Mouse (Mus musculus) gastrocnemius, postnatal 4 days (tissue): ENCODE results near the gene Fbxo5. TPM values are rescaled to one million over a fixed set of nuclear protein-coding genes. Genes with fewer than 3 reads are reported as not detected.
A peak's percentile ranks its signal among the peaks of the same experiment; 100 is the strongest.

Experiments used
- DNase-seq, 2 experiments: peaks; one replicate each; pipeline ENCODE4 v3.0.0; 2021 to 2022; ENCODE audit warnings: low spot score in 2 of 2, mixed read lengths in 2 of 2
- long read RNA-seq, 2 experiments: library from polyadenylated mRNA; stranded (forward); transcript quantifications; one replicate each; pipeline ENCODE4 v2.0.0; 2021
- total RNA-seq, 2 experiments: library from RNA; stranded (reverse); gene quantifications; 2 replicates each; pipeline ENCODE4 v1.2.3; 2021

Gene Fbxo5
- 10 to 100 TPM in 1 of 2 experiments, 1 to 10 TPM in 1; 9.9 to 10.5 TPM for total RNA-seq
- long read RNA-seq, experiment 1, transcript Fbxo5-201 (5 exons, 1,940 nt): major isoform, 15 of 16 reads
- long read RNA-seq, experiment 1, partial matches to known transcripts: 0 of 16 reads
- long read RNA-seq, experiment 1, other reads (novel, unspliced or antisense): 1 of 16 reads
- long read RNA-seq, experiment 2, transcript Fbxo5-201 (5 exons, 1,940 nt): major isoform, 12 of 16 reads
- long read RNA-seq, experiment 2, partial matches to known transcripts: 2 of 16 reads
- long read RNA-seq, experiment 2, other reads (novel, unspliced or antisense): 2 of 16 reads

- peak; percentile 96 to 98 for DNase-seq
These were observed at the start of gene Fbxo5 for GRCm38 (mm10) chr10:5805243-5805730. TSS of gene Fbxo5 (minus strand) at chr10:5805600.

DNA sequence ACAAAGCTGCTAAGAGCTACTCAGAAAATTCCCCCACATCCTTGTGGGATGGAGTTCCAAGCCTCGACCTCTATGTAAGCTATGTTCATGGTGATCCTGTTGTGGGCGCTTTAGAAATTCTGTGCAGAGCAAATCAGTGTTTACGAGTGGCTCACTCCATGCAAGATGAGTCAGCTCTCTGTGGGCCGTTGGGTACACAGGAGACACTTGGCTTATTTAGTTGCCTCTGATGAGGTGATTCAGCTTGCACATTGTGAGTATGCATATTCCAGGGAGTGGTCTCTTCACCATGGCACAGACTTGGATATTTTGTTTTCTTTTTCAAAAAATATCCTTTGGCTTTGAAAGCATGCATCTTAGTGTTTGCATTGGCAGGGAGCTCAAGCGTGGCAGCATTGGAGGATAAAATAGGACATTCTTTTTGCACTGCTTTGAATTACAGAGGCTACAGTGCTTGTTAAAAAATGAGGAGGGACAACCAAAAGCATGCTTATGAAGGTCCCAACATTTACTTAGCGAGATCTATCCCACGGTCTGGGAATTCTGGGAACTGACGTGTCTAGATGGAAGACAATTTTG is 48.0 kb upstream of the Fbxo5 start:
- no peak for DNase-seq

- DNase-seq: no peak
These were observed 41.5 kb upstream of the Fbxo5 start for GRCm38 (mm10) chr10:5846939-5847338.

DNA sequence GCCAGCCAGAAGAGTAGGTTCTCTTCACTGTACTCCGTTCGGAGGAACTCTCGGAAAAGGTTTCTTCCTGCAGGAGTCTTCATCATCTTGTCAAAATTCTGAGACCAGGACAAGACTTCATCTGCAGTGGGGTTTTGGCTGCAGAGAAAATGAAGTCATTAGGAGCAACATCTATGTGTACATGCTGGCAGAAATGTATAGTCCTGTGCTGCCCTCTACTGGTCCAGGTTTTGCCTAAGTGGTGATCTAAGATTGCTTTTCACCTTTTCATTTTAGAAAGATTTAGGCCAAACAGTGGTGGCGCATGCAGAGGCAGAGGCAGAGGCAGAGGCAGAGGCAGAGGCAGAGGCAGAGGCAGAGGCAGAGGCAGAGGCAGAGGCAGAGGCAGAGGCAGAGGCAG is 36.0 kb upstream of the Fbxo5 start:
- peak in 1 of 2 experiments; percentile 21 for DNase-seq

DNA sequence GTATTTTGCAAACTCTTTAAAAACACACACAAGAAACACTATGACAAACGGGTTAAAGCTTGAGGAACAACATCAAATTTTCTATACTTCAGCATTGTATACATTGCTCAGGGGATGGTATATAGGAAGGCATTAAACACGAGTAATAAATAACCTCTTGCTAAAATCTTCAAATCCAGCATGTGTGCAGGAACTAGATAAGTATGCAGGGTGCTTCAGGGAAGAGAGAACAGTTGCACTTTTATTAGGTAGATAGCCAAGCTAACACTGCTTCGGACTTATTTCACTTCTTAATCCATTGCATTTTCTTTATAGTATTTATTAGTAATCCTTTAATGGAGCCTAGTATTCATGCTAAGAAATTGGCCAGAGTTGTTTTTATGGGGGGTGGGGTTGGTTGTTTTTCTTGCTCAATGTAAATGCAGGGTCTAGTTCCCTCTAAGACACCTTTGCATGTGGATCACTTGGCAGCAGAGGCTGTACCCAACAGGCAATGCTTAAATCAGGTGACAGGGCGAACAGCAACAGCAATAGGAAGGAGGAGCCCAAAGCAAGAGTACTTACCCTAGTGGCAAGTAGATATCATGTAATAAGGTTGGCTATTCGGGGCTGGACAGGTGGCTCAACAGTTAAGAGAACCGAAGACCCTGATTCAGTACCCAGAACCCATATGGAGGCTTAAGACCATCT is 21.1 kb upstream of the Fbxo5 start:
- DNase-seq: no peak

- DNase-seq: peak in 1 of 2 experiments; percentile 14
These were observed 19.4 kb upstream of the Fbxo5 start for GRCm38 (mm10) chr10:5824779-5825178.

- DNase-seq: peak; percentile 92 to 97
These were observed 18.5 kb upstream of the Fbxo5 start, which contains the start of gene Mtrf1l for GRCm38 (mm10) chr10:5823740-5824491. TSS of gene Mtrf1l (minus strand) at chr10:5823910.

GRCm38 (mm10) chr10:5823291-5823739 is 17.9 kb upstream of the Fbxo5 start:
- DNase-seq: no peak

- DNase-seq: no peak
These were observed 13.4 kb upstream of the Fbxo5 start for GRCm38 (mm10) chr10:5818772-5819171.

- no peak for DNase-seq
These were observed 10.6 kb upstream of the Fbxo5 start for GRCm38 (mm10) chr10:5815968-5816367.

DNA sequence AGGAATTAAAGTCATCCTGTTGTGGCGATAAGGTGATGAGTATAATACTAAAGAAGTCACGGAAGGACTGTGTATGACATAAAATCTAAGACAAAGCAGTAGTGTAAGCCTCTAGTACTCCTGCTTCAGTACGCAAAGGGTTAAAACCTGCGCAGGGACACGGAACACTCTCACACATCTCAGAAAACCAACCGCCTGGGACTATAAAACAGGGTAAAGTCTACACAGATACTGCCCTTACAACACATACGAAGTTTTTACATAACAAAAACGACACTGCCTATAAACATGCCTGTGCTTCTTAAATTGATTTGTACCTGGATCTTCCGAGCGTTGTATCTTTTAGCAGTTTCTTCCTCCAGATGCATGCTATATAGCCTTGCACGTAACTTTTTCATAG is 8.3 kb upstream of the Fbxo5 start:
- no peak for DNase-seq

DNA sequence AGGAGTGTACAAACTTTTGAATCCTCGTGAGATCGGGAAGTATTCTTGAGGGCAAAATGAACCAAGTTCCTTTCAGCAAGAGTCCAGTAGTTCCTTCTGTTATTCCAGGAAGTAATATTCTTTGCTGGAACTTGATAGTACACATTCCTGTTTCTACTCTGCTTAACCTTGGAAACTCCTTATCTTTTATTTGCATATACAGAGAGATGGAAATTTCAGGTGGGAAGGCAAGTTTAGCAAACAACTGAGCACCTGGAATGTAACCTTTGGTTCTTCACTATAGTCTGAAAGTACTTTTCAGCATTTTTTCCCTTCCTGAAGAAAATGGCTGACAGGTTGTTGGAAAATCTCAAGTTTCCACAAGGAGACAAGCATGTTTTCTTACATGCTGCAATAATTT is 2.3 kb upstream of the Fbxo5 start:
- no peak for DNase-seq

DNA sequence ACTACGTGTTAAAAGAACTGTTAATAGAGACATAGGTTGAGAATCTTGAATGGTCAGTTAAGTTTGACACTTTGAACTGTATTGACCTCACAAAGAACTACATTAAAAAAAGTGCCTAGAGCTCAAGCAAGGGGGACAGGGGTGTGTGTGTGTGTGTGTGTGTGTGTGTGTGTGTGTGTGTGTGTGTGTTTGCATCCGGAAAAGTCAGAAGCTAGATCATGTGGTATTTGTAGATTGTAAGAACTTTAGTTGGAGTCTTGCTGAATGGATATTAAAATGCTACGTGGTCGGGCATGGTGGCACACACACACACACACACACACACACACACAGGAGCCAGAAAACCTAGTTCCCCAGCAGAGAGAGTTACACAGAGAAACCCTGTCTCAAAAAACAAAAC is 1.6 kb upstream of the Fbxo5 start:
- DNase-seq: no peak

DNA sequence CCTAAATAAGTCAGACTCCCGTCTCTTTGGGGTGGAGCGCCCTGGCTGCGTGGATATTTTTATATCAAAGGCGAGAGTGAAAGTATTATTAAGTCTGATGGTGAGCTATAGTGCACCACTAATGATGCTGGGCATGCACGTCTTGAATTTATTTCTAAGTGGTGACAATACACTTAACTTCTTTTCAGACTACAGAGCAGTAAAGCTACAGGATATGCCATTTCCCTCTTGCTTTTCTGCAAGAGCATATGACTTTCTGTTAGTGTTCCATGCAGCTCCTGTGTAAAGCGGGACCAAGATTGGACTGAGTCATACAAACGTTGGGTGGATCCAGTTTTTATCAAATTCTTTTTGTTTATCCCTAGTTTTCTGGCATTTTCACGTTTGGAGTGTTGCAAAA is 1.0 kb upstream of the Fbxo5 start:
- DNase-seq: peak in 1 of 2 experiments; percentile 14

GRCm38 (mm10) chr10:5805731-5806307 is 419 bp upstream of the Fbxo5 start:
- peak; percentile 91 to 97 for DNase-seq

DNA sequence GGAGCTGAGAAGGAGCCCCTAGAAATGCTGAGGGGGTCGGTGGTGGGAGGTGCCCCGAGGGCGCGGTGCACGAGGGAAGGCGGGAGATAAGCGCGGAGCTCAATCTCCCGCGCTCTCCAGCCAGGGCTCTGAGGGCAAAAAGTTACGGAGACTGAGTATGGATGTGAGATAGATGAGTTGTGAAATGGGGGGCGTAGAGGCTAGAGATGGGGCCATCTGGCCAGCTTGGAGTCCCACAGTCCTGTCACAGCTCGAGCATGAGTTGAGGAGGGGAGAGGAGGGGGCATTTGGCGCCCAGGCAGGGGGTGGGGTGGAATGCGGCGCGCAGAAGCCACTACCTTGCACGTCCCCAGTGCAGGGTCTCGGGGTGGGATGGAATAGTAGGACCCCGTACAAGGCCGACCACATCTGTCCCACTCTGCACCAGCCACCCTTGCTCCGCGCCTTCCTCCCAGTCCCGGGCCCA is 676 bp downstream of the Fbxo5 start:
- DNase-seq: no peak

DNA sequence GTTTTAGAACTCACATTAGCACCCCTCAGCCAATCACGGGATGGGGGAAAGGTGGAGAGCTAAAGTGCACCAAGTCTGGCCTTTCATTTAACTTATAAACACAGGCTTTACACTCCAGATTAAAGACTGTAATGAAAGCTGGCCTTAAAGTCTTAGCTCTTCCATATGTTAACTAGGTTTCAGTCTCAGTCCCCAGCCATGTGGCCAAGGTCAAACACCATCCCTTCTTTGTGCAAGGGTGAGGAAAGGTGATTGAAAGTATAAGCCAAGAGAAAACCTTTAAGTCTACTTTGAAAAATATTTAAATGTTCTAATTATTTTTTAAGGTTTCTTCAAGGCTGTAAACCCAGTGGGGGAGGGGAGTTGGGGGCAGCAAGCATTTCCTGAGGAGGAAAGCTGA is 1.7 kb downstream of the Fbxo5 start:
- no peak for DNase-seq

GRCm38 (mm10) chr10:5802866-5803265 is 2.5 kb downstream of the Fbxo5 start:
- DNase-seq: no peak

- no peak for DNase-seq
These were observed 4.9 kb downstream of the Fbxo5 start for GRCm38 (mm10) chr10:5800490-5800889.

GRCm38 (mm10) chr10:5798069-5798468 is 7.3 kb downstream of the Fbxo5 start:
- DNase-seq: no peak

- DNase-seq: peak in 1 of 2 experiments; percentile 44
These were observed 14.7 kb downstream of the Fbxo5 start for GRCm38 (mm10) chr10:5790657-5791056.
